Mouse (Mus musculus): Measurements from ENCODE around the gene Faim2.

- TF ChIP-seq EP300 (optimal IDR thresholded peaks at IDR 0.05), result no peak
- no peak for TF ChIP-seq CTCF (IDR thresholded peaks at IDR 0.05; ENCODE audit: low read depth)
Observed at GRCm38 (mm10) chr15:99449131-99449750, 78.7 kb downstream of the Faim2 start.
